Mouse (Mus musculus) yolk sac, embryonic 10.5 days (tissue): ENCODE measurements at regions not wholly inside any gene's neighbourhood (a gene's known extent, or its start where the extent isn't known, plus 50 kb on each side); places are given as distances from the start of the nearest gene placed in this dataset.

Source experiments
- DNase-seq: peaks from one replicate; pipeline ENCODE4 v3.0.0-alpha.2; 2017; ENCODE audit warnings: low spot score

GRCm38 (mm10) chr2:79548039-79548600 is 87.0 kb upstream of the Itprid2 start:
- no peak for DNase-seq

- no peak for DNase-seq
Observed at GRCm38 (mm10) chr2:79549781-79550180, 85.4 kb upstream of the Itprid2 start.

GRCm38 (mm10) chr2:79550432-79550831 is 84.7 kb upstream of the Itprid2 start:
- DNase-seq: no peak

GRCm38 (mm10) chr2:79552481-79552880 is 82.7 kb upstream of the Itprid2 start:
- no peak for DNase-seq

DNA sequence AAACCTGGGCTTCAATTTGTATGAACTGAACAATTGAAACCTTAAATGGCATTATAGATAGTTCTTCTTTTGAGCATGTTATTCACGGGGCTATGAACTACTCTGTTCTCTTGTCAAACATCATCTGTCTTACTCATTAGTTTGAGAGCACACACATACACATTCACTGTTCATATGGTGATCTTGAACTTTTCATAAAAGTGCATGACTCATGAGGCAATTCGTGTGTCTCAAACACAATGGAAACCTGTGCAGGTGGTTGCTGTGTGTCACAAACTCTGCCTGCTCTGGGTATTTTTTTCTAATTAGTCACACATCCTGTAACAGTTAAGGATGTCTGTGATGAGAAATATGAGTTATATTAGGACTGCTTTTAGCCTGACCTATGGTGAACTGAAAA is 79.8 kb upstream of the Itprid2 start:
- DNase-seq: no peak

DNA sequence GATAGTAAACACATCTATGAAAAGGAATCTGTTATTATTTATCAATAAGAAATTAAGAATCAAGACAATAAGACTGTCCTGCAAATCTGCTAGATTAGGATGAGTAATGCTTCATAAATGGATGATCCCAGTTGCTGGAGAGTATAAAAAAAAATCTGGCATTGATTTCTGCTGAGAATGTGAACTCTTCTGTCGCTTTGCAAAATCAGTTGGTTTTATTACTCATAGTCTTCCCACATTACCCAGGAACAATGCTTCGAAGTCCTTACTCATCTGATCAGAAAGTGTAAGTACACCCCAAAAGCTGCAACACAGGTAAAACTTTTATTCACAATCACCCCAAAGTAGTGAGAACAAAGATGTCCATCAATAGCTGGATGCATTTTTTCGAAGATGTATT is 77.8 kb upstream of the Itprid2 start:
- no peak for DNase-seq

DNA sequence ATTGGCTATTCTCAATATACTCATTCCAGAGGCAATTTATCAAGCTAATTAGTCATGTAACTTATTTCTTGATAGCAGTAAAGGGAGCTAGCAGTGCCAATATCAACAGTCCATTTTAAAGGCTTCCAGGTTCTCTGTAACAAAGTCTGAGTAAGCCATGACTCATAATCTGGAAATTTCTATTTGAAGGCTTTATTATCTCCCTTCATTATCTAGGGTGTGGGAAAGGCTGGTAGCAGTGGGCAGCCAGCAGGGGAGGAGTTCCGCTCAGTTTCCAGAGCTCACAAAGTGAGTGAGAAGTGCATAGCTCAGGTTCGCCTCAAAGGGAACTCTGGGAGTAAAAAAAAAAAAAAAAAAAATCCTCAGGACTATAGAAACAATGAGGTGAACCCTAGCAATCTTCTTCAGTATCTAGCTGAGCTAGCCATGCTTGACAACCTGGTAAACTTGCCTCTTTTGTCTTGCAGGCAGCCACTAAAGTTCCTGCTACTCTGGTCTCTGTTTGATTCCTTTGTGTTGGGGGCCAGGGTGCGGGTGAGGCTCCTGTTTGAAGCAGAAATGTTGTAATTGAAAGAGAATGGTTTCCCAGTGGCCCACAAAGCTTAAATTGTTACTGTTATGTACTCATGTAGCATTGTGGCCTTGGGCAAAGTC is 68.7 kb upstream of the Itprid2 start:
- no peak for DNase-seq

DNA sequence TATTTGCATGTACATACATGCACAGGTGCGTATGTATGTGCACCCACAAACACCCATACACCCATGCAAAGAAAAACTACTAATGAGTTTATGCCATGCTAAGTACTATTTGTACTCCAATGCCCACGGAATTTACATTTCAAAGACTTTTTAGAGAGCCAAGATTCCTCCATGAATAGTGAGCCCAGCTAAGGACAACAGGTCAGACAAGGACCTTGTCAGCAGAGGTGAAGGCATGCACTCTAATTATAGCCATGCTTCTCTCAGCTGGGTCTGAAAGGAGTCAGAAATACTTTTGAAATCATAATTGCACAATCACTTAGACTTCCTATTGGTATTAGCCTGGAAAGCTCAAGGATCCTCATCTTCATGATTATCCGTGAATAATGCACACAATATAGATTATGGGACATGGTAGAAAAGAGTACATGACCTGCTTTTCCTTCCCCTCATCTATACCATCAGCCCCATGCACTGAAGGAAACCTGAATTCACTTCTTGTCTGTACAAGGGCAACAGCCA is 67.7 kb upstream of the Itprid2 start:
- DNase-seq: no peak

DNA sequence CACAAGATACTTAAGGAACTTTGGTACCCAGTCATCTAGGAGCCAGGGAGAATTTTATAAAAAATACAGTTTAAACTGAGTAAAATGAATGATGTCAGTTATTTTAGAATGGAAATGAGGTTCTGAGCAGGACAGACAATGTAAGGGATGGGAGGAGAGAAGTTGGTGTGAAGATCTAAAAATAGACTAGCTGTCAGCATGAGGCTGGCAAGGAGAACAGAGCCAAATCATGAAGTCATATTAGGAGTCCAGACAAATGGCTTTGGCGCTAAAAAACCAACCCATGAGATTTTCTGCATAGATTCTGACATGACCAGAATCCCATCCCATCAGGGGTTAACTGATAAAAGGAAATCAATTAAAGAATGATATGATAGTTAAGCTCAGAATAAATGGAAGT is 65.5 kb upstream of the Itprid2 start:
- no peak for DNase-seq

GRCm38 (mm10) chr2:79571910-79572309 is 63.2 kb upstream of the Itprid2 start:
- no peak for DNase-seq

- DNase-seq: no peak
Observed at GRCm38 (mm10) chr2:79575074-79575473, 60.1 kb upstream of the Itprid2 start.

GRCm38 (mm10) chr2:79585022-79585774 is 50.0 kb upstream of the Itprid2 start:
- DNase-seq: no peak
